Mouse (Mus musculus): ENCODE measurements around the gene Gm10135.
"Not testable (repeated sequence)": the region's sequence is repeated elsewhere in the genome, so short reads cannot be mapped to it uniquely, and the experiment has no call there.

Gm10135 gene

GRCm38 (mm10) chr5:72974602-72975001, at the start of gene Gm10135:
Gm10135 (minus strand) TSS chr5:72974702.
- no peak for DNase-seq

GRCm38 (mm10) chr5:73023801-73024200, 49.3 kb upstream of the Gm10135 start:
- DNase-seq: no peak

- DNase-seq: no peak
Observed at GRCm38 (mm10) chr5:73014745-73015144, 40.2 kb upstream of the Gm10135 start.

- peak; percentile 24 for DNase-seq
Observed at GRCm38 (mm10) chr5:73013611-73014287, 39.2 kb upstream of the Gm10135 start.

GRCm38 (mm10) chr5:73012884-73013610, 38.5 kb upstream of the Gm10135 start:
- DNase-seq: not testable (repeated sequence)

GRCm38 (mm10) chr5:73011806-73012205, 37.3 kb upstream of the Gm10135 start:
- not testable (repeated sequence) for DNase-seq

- DNase-seq: not testable (repeated sequence)
Observed at GRCm38 (mm10) chr5:73008230-73008629, 33.7 kb upstream of the Gm10135 start.

GRCm38 (mm10) chr5:73007582-73007959, 33.1 kb upstream of the Gm10135 start:
- DNase-seq: no peak

- DNase-seq: peak; percentile 33
Observed at GRCm38 (mm10) chr5:73006784-73007581, 32.5 kb upstream of the Gm10135 start, which contains the start of gene Slc10a4. Slc10a4 (plus strand) TSS chr5:73006883.

GRCm38 (mm10) chr5:73004046-73004445, 29.5 kb upstream of the Gm10135 start:
- no peak for DNase-seq

- DNase-seq: not testable (repeated sequence)
Observed at GRCm38 (mm10) chr5:72998546-72998945, 24.0 kb upstream of the Gm10135 start.

GRCm38 (mm10) chr5:72995379-72995778, 20.9 kb upstream of the Gm10135 start:
- DNase-seq: peak; percentile 19

GRCm38 (mm10) chr5:72994928-72995327, 20.4 kb upstream of the Gm10135 start:
- no peak for DNase-seq

GRCm38 (mm10) chr5:72994424-72994823, 19.9 kb upstream of the Gm10135 start:
- no peak for DNase-seq

- DNase-seq: no peak
Observed at GRCm38 (mm10) chr5:72992474-72992873, 18.0 kb upstream of the Gm10135 start.

GRCm38 (mm10) chr5:72989756-72990155, 15.3 kb upstream of the Gm10135 start:
- DNase-seq: no peak

- no peak for DNase-seq
Observed at GRCm38 (mm10) chr5:72987786-72988185, 13.3 kb upstream of the Gm10135 start.

- peak; percentile 18 for DNase-seq
Observed at GRCm38 (mm10) chr5:72984091-72984490, 9.6 kb upstream of the Gm10135 start.

GRCm38 (mm10) chr5:72976539-72976938, 2.0 kb upstream of the Gm10135 start:
- DNase-seq: no peak

GRCm38 (mm10) chr5:72975996-72976395, 1.5 kb upstream of the Gm10135 start:
- DNase-seq: no peak

GRCm38 (mm10) chr5:72972934-72973333, 1.6 kb downstream of the Gm10135 start:
- DNase-seq: no peak

GRCm38 (mm10) chr5:72972435-72972834, 2.1 kb downstream of the Gm10135 start:
- DNase-seq: no peak

- no peak for DNase-seq
Observed at GRCm38 (mm10) chr5:72965706-72966105, 8.8 kb downstream of the Gm10135 start.

Data from kidney, postnatal 10 days (tissue).